Mouse (Mus musculus) heart, postnatal 0 days (tissue): ENCODE data around the gene Rnaset2a. TPM values are rescaled to one million over a fixed set of nuclear protein-coding genes. Genes with fewer than 3 reads are reported as not detected.
"Not testable (repeated sequence)": the region's sequence is repeated elsewhere in the genome, so short reads cannot be mapped to it uniquely, and the experiment has no call there.

ENCODE experiments used
- ATAC-seq: fragments of 200-750 bp; cut with Nextera tagmentation; 2 replicates; pipeline ENCODE4 v1.8.0; 2017; ENCODE audit warnings: low read depth, moderate number of reproducible peaks, moderate library complexity; ENCODE audit not compliant: insufficient read depth
- DNase-seq: peaks from one replicate; pipeline ENCODE4 v3.0.0-alpha.2; 2016; ENCODE audit warnings: low spot score
- H3K27ac ChIP-seq: fragments of 300-500 bp; sonication (generic); 2 replicates; pipeline ENCODE4 v1.5.1; 2014; ENCODE audit warnings: low read depth, mild to moderate bottlenecking
- H3K27me3 ChIP-seq: fragments of 300-500 bp; sonication (generic); 2 replicates; pipeline ENCODE4 v1.6.1; 2014; ENCODE audit warnings: low read length, mixed read lengths; ENCODE audit not compliant: control insufficient read depth, insufficient read depth
- H3K36me3 ChIP-seq: fragments of 300-500 bp; sonication (generic); replicated peaks from 2 replicates; pipeline ENCODE4 v1.6.1; 2014; ENCODE audit warnings: low read length, mixed read lengths; ENCODE audit not compliant: control insufficient read depth, insufficient read depth
- H3K4me1 ChIP-seq: fragments of 300-500 bp; sonication (generic); 2 replicates; pipeline ENCODE4 v1.6.1; 2014; ENCODE audit warnings: antibody characterized with exemption; ENCODE audit not compliant: control insufficient read depth, insufficient read depth
- H3K4me2 ChIP-seq: fragments of 300-500 bp; sonication (generic); 2 replicates; pipeline ENCODE4 v1.6.1; 2014; ENCODE audit warnings: low read depth, mild to moderate bottlenecking, low read length, moderate library complexity
- H3K4me3 ChIP-seq: fragments of 300-500 bp; sonication (generic); 2 replicates; pipeline ENCODE4 v1.5.1; 2014; ENCODE audit warnings: low read depth, low read length
- H3K9ac ChIP-seq: fragments of 300-500 bp; sonication (generic); replicated peaks from 2 replicates; pipeline ENCODE4 v1.6.1; 2014; ENCODE audit warnings: low read depth, low read length, mixed read lengths
- H3K9me3 ChIP-seq: fragments of 300-500 bp; sonication (generic); replicated peaks from 2 replicates; pipeline ENCODE4 v1.6.1; 2016; ENCODE audit warnings: low read length; ENCODE audit not compliant: control insufficient read depth
- WGBS: fragments of 180-500 bp; shearing (Covaris S2); extraction: QIAGEN DNeasy Blood & Tissue Kit; methylation state at CpG from one replicate; pipeline ENCODE4 v1.1.7; 2014; 5-methylcytosine and 5-hydroxymethylcytosine counted together
- polyA plus RNA-seq: library from polyadenylated mRNA; unstranded; fragments of >200 nt; fragmentation: Nextera tagmentation; extraction: Ambion mirVana; gene quantifications from 2 replicates; pipeline ENCODE4 v1.2.1, GENCODE M21; 2015
- total RNA-seq: library from RNA; depleted of rRNA; stranded (reverse); fragments of >200 nt; gene quantifications from 2 replicates; pipeline ENCODE4 v1.2.3, GENCODE M21; 2014; ENCODE audit warnings: low replicate concordance

Rnaset2a gene
- total and polyA plus RNA-seq, 2 experiments from 2014 or later, result 49.8 to 51.8 TPM

DNA sequence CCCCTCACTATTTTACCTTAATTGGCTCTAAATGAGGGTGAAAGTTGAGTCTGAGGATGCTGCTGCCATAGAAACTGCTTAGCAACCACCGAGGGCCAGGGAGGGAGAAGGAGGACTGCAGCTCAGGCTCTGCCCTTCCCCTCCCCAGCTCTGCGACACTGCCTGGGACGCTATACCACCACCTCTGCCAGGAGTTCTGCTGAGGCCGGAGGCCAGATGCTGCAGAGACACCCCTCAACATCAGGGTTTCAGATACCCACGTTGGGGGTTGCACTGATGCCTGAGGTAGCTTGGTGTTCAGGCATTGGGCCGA is 46.6 kb downstream of the Rnaset2a start:
- not testable (repeated sequence) for H3K4me1 ChIP-seq, DNase-seq, H3K4me2 ChIP-seq, H3K9me3 ChIP-seq, H3K4me3 ChIP-seq, ATAC-seq, H3K27me3 ChIP-seq, H3K9ac ChIP-seq, H3K36me3 ChIP-seq, H3K27ac ChIP-seq
- WGBS, result 63% methylated on average over 2 of the region's 6 CpGs

DNA sequence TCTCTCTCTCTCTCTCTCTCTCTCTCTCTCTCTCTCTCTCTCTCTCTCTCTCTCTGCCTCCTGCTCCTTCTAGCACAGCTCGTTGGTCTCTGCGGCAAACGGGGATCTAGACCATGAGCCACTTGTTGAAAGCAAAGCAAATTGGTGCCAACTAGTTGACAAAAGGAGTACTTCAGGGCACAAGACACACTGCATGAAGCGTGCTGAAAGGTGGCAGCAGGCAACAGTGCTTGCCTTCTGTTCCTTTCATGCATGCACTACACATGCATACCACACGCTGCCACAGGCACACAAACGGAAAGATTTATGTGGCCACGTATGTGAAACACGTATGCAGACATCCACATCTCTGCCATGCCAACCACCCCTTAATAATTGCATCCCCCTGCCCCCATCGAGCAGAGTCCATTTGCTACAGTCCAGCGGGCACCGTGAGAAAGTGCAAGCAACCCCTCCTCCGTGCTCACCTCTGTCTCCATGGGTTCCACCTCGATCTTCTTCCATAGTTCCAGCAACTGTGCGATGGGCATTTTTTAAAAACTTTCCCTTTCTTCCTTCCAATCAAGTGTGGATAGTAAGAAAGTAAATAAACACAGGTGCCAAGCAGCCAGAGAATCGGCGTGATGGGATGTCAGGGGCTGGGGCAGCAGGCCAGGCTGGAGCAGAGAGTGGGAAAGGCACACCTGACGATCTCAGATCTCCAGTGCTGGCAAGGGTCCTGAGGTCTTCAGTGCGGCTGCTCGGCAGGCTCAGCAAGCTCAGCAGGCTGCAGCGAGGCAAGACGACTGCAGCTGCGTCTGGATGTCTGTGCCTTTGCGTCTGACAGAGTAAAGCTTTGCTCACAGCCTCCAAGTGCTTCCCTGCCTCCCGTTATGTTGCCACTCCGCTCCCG is 47.2 kb downstream of the Rnaset2a start:
- peak; percentile 85 for ATAC-seq
- H3K27ac ChIP-seq, result not testable (repeated sequence)

DNA sequence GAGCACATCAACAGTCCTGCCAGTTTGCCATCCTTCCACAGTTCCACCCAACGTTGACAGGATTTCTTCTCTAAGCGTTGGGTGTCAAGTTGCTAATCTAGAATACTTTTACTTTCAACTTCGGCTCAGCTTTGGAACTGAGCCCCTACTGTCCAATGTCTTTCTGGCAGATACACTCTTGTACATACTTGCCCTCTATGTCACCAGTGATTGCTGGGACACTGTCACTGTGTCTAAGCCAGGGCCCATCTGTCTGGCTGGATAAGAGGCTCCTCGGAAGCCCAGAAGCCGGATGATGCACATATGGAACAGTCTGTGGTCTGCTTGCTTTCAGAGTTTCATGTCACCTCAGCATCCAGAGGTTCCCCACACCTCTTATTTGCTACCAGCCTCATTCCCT is 51.7 kb downstream of the Rnaset2a start:
- H3K27me3 ChIP-seq, ATAC-seq, H3K4me1 ChIP-seq, H3K36me3 ChIP-seq, H3K9me3 ChIP-seq, H3K4me2 ChIP-seq, H3K9ac ChIP-seq, DNase-seq, H3K4me3 ChIP-seq, H3K27ac ChIP-seq: not testable (repeated sequence)
- WGBS, result 47% methylated on average over 3 of the region's 5 CpGs

More for the DNA sequence above, 47.2 kb downstream of the Rnaset2a start:
- not testable (repeated sequence) for H3K36me3 ChIP-seq, H3K4me1 ChIP-seq, H3K27me3 ChIP-seq, H3K4me3 ChIP-seq, H3K4me2 ChIP-seq, H3K9me3 ChIP-seq, DNase-seq, H3K9ac ChIP-seq
- WGBS, result 38% methylated on average over 6 of the region's 26 CpGs

DNA sequence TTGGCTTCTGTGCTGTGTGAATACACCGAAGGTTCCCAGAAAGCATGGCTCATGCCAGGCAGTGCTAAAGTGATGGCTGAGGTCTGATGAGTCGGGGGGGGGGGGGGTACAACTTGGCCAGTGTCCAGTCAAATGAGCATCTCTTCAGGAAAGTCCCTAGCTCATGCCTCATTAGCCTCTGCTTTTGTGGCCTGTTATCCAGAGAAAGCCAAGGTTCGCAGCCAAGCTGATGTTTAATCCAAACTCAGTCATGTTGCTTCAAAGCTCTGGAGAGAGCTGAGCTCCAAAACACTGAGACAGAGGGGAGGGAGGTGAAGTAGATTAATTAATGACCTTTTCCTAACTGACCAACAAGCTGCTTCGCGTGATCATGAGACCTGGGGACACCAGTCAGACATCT is 52.2 kb downstream of the Rnaset2a start:
- WGBS, result 65% methylated on average over 3 of the region's 5 CpGs
- not testable (repeated sequence) for H3K9me3 ChIP-seq, H3K4me1 ChIP-seq, H3K27me3 ChIP-seq, H3K9ac ChIP-seq, H3K4me2 ChIP-seq, H3K4me3 ChIP-seq, ATAC-seq, H3K27ac ChIP-seq, H3K36me3 ChIP-seq, DNase-seq

DNA sequence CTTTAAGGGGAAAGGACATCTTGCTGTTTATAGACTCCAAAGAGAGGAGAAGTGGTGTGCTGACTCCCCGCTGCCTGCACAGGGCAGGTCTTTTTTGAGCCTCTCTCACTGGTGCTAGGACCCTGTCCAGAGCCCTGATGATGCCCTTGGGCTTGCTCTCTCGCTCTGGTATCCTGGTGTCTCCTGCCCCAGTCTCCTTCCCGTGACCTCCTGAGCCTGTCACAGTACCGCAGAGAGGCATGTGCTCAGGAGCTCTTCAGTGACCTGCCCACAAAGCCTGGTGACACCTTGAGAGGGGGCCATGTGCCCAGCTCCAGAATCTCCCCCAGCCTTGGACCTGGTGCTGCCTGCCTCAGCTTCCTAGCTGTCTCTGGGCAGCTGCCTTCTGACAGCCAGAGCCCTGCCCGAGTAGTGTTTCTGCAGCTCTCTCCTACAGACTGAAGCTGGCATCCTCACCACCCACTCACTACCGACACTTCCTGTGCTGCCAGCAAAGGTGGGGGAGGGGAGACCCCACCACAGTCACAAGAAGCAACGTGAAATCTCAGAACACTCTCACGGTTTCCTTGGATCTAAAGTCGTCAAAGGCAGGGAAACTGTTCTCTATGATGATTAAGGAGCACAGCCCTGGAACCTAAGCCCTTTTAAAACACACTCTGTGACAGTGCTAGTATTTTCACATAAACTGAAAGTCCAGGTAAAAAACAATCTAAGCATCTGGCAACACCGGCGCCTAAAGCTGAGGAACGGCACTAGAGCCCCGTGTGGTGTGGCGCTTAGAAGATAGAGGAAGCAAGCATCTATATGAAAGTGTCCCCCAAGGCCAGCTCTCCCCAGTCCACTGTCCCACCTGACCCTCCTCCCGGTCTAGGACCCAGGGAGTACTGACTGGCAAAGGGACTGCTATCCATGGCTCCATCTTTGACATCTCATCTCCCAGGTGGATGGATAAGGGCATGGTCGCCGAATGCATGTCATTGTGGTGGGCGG is 55.1 kb downstream of the Rnaset2a start:
- WGBS, result 59% methylated on average over 3 of the region's 18 CpGs
- not testable (repeated sequence) for H3K9ac ChIP-seq, H3K27ac ChIP-seq, H3K9me3 ChIP-seq, DNase-seq, H3K4me3 ChIP-seq, H3K27me3 ChIP-seq, H3K4me2 ChIP-seq, H3K36me3 ChIP-seq, H3K4me1 ChIP-seq
- ATAC-seq, result peak; percentile 58; the same call in 1 of the 2 replicates

DNA sequence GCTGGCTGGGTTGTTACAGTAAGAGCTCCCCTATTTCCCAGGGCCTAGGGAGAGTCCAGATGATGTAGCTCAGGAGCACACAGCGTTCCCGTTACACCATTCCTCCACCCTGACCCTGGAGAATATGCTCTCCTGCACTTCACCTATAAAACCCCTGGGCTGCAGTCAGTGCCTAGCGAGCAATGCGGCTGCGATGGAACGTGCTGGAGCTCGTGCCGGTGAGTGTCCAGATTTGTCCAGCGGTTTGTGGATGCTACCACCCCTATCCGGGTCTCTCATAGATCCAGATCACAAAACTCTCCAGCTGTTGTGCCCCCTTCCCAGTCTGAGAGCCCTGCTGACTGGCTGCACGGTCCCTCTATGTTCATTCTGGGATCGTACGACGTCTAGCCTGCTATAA is 56.6 kb downstream of the Rnaset2a start:
- not testable (repeated sequence) for H3K4me3 ChIP-seq, ATAC-seq, H3K9me3 ChIP-seq, H3K4me1 ChIP-seq, H3K36me3 ChIP-seq, H3K9ac ChIP-seq, DNase-seq, H3K27me3 ChIP-seq, H3K27ac ChIP-seq, H3K4me2 ChIP-seq
- 89% methylated on average over 14 of the region's 14 CpGs for WGBS

DNA sequence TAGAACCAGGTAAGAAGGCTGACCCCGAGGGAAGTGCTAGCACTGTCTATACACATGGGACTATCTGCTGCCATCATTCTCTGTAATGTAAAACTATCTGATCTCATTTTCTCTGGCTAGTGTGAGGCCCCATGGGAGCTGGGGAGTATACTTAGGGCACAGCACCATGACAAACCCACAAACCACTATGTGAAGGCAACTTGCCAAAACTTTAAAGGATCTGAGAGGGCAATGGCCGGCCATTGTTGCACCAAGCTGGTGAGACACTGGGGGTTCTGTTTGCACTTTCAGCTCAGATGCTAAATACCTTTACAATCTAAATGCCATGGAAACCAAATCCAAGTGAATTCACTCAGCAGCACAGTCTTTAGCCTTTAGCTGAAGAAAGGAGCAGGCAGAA is 78.0 kb downstream of the Rnaset2a start:
- H3K4me2 ChIP-seq, H3K27ac ChIP-seq, H3K27me3 ChIP-seq, H3K9ac ChIP-seq, H3K36me3 ChIP-seq, ATAC-seq, H3K4me3 ChIP-seq, H3K4me1 ChIP-seq, DNase-seq, H3K9me3 ChIP-seq: not testable (repeated sequence)
- WGBS, result 46% methylated on average over 1 of the region's 2 CpGs
